Mouse (Mus musculus): ENCODE measurements around the gene Strn3.

Gene Strn3

DNA sequence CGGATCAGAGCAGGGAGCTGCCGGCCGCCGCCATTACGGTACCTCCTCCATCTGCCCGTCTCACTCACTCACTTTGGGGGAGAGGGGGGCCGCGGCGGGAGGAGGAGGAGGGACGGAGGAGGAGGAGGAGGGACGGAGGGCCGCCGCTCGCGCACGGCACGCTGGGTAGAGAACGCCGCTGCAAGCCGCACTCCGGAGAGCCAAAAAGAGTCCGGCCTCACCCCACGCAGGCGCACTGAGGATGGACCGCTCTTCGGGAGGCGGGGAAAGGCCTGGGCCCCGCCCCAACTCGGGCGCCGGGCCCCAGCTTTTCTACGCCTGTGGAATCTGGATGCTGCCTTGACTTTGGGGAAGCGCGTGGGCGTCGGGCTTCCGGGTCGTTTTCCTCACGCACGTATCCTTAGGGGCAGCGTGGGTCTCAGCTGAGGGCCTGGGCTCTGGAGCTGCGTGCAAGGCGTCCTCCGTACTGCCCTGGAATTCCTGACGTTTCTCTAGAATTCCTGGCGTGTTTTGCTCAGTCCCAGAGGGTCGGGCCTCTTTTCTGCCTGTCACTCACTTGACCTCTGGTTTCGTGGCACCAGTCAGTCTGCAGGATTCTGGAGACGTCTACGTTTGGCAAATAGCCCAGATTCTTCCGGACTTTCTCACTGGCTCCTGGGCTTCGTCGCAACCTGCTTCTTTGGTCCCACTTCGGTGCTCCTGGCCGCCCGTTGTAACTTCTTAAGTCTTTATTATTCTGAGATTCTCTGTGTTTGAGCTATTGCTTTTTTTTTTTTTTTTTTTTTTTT is at the start of gene Strn3:
Strn3 (minus strand) TSS at position 53 of the 788 bp plus-strand sequence.
- DNase-seq: peak; percentile 92

DNA sequence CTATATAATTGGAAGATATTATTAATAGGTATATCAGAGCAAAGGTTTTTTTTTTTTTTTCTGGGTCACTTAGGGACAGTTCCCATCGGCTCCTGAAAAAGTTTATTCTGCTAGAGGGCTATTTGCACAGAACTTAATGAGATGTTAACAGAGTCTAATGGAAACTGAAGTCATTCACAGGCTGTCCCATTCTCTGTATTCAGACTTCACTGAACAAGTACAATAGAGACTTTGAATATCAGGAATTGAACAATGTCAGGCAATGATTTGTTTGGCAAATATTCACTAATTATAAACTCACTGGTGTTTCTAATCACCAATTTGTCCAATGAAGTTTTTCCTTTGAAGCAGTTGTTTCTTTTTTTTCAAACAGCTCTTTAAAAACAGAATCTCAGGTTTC is 45.1 kb upstream of the Strn3 start:
- no peak for DNase-seq

- no peak for DNase-seq
Observed at GRCm38 (mm10) chr12:51736381-51736780, 44.7 kb upstream of the Strn3 start.

DNA sequence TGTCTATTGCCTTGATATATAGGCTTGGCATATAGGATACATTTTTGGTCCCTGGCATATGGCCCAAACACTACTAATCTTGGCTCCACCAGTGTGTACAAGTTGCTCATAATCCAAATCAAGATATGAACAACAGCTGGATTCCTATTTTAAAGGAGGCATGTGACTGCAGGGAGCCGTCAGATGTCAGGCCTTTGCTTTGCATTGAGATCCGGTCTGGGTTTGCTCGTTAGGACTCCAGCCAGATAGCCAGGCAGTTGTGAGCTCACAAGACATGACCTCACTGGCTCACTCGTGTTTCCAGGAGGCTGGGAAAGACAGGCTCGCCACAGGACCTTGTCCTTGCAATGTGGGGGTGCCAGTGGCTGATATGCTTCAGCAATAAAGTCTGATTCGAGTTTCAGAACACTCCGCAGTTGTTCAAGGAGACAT is 44.2 kb upstream of the Strn3 start:
- DNase-seq: no peak

- DNase-seq: no peak
Observed at GRCm38 (mm10) chr12:51734605-51735211, 43.0 kb upstream of the Strn3 start.

- no peak for DNase-seq
Observed at GRCm38 (mm10) chr12:51729827-51730226, 38.1 kb upstream of the Strn3 start.

GRCm38 (mm10) chr12:51729058-51729457 is 37.4 kb upstream of the Strn3 start:
- no peak for DNase-seq

DNA sequence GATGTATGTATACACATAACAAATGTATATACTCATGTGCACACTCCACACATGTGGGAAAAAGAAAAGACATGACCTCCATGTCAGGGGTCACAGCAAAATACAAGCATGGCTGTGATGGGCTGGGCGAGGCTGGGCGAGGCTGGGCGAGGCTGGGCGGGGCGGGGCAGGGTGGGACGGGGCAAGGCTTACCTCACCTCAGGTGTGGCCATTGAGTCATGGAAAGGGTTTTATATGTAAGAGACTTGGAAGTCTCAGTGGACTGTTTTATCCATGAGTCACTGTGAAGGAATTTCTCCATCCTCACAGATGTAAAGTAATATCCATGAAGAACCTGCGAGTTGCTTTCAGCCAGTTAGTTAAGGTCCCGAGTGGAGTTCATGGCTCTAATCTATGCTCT is 30.1 kb upstream of the Strn3 start:
- no peak for DNase-seq

GRCm38 (mm10) chr12:51718617-51719016 is 26.9 kb upstream of the Strn3 start:
- DNase-seq: no peak

- no peak for DNase-seq
Observed at GRCm38 (mm10) chr12:51712685-51713084, 21.0 kb upstream of the Strn3 start.

DNA sequence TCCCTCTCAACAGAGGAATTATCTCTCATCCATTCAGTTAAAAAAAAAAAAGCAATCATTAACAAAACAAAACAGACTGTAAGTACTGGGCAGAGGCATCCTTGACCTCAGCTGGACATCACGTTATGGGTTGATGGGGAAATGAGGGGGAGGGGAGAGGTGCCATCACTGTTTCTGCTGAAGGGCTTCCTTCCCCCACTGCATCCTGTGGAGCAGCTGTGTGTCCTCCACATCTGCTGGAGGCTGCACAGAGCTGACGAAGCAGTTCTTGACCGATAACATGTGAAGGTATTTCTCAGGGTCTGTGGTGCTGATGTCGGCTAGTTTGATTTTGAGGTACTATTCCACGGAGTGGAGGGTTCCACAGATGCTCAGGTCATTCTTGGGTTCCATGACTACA is 18.5 kb upstream of the Strn3 start:
- DNase-seq: no peak

DNA sequence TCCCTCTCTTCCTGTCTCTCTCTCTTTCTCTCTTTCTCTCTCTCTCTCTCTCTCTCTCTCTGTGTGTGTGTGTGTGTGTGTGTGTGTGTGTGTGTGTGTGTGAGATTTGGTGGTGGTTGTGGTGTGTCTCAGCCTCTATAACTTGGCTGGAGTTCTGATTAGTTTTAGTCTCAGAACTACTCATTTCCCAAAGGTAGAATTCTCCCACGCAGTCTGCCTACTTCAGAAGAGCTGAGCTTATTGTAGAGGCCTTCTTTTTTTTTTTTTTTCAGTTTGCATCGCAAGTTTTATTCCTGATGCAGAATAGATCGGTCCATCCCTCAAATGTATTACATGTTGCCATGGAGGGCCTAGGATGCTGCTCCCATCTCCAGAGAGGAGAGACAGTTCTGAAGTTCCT is 18.0 kb upstream of the Strn3 start:
- no peak for DNase-seq

- no peak for DNase-seq
Observed at GRCm38 (mm10) chr12:51708941-51709686, 17.4 kb upstream of the Strn3 start.

GRCm38 (mm10) chr12:51706673-51707235 is 15.1 kb upstream of the Strn3 start:
- DNase-seq: no peak

DNA sequence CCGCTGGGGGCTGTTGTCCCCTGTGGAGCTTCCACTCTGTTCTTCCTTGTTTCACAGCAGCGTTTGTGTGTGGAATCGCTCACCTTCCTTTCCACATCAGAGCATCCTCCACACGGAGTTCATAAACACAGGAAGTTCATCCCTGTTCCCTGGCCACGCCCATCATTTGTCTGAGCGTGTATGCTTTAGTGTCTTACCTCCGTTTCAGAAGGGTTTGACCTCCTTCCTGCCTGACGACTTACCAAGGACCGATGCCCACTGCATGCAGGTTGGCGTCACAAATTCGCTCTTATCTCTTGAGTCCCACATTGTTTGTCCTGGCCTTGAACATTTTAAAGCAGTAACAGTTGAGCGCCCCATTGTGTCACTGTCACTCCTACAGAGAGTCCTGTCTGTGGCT is 14.1 kb upstream of the Strn3 start:
- no peak for DNase-seq

GRCm38 (mm10) chr12:51704572-51704971 is 12.9 kb upstream of the Strn3 start:
- DNase-seq: no peak

DNA sequence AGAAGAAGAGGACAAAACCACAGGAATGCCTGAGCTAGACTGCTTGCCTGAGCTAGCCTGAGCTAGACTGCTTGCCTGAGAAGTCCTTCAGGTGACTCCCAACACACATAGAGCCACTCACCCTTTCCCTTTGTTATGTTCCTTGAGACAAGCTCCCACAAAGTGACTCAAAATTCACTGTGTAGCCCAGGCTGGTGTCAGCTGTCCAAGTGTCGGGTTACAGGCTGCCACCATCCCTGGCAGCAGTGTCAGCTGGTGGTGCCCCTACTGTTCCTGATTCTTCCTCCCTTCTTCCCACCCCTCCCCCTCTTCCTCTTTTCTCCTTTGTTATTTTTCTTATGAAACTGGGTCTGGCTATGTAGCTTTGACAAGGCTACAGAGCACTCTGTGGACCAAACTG is 12.2 kb upstream of the Strn3 start:
- no peak for DNase-seq

- no peak for DNase-seq
Observed at GRCm38 (mm10) chr12:51701723-51702122, 10.0 kb upstream of the Strn3 start.

- no peak for DNase-seq
Observed at GRCm38 (mm10) chr12:51699623-51700393, 8.1 kb upstream of the Strn3 start.

DNA sequence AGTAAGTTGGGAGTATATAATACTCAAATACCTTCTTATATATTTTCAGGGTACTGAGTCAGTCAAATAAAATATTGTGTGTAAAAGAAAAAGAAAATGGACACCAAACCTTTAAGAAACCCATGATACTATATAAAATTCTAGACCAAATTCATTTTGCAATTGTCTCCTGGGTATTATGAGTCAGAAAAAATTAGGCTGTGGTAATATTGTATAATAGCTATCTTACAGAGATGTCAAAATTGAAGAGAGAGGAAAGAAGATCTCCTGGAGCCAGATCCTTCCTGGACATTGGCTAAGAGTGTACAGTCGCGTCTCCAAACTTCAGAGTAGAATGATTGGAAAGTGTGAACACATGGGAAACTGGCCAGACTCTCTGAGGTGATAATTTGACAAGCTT is 4.5 kb upstream of the Strn3 start:
- no peak for DNase-seq

DNA sequence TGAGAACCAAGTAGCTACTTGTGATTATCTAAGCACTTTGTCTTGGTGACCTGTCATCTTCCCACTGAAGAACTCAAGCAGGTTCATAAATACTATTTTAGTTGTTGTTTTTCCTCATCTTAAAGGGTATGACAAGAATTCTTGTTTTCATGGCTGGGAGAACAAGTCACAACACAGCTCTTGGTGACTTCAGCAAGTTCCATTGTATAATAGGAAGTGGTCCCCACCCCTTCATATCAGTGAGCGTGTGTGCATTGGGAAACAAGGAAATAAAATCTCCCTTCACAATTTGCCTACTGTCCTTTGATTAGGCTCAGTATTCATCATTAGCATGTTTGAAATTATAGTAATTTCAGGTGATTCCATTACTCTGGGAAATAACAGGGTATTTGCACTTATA is 3.3 kb upstream of the Strn3 start:
- DNase-seq: no peak

- DNase-seq: no peak
Observed at GRCm38 (mm10) chr12:51694096-51694495, 2.4 kb upstream of the Strn3 start.

- DNase-seq: no peak
Observed at GRCm38 (mm10) chr12:51693419-51693818, 1.7 kb upstream of the Strn3 start.

Measured in right cerebral cortex, postnatal 4 days (tissue).